Mouse (Mus musculus): ENCODE data around the gene Rasal3. TPM values are rescaled to one million over a fixed set of nuclear protein-coding genes. Genes with fewer than 3 reads are reported as not detected.

The Rasal3 gene
- polyA plus RNA-seq, 1 experiment from 2014 or later = 0.76 TPM

GRCm38 (mm10) chr17:32416771-32417170 is 13.4 kb upstream of the Rasal3 start:
- H3K4me2 ChIP-seq (ENCODE audit: low read length) = no peak overlapping the region
- H3K27ac ChIP-seq (replicated peaks in 1 of 2; ENCODE audit: control insufficient read depth in 1 of 2, insufficient read depth in 1 of 2, low read depth in 2 of 2, low read length in 2 of 2) = no peak overlapping the region
- no peaks in the 10 kb centered on the region for H3K9me3 ChIP-seq (ENCODE audit: control insufficient read depth, low read length)
- no peak overlapping the region for H3K9ac ChIP-seq (ENCODE audit: low read length)
- H3K4me1 ChIP-seq (ENCODE audit: control insufficient read depth in 2 of 2, insufficient read depth in 2 of 2, low read length in 2 of 2) = peaks cover 0 to 3% of the 10 kb centered on the region in 2 experiments; a peak in 1 of 4 replicates
- H3K36me3 ChIP-seq (ENCODE audit: control insufficient read depth, insufficient read depth, low read length) = no peaks in the 10 kb centered on the region
- H3K27me3 ChIP-seq (ENCODE audit: control insufficient read depth, insufficient read depth, low read length) = peaks cover 36% of the 10 kb centered on the region
- 91% methylated on average over 14 of the region's 14 CpGs for WGBS
- no peak for ATAC-seq (ENCODE audit: insufficient number of reproducible peaks, insufficient read depth, low FRiP score, low read depth)
- no peak overlapping the region for H3K4me3 ChIP-seq (ENCODE audit: control insufficient read depth in 1 of 2, insufficient read depth in 1 of 2, low read depth in 1 of 2, low read length in 2 of 2)

GRCm38 (mm10) chr17:32415417-32416020 is 12.1 kb upstream of the Rasal3 start:
- peak overlapping the region; percentile 44 for H3K4me2 ChIP-seq (ENCODE audit: low read length)
- 28% methylated on average over 24 of the region's 24 CpGs for WGBS

GRCm38 (mm10) chr17:32411898-32412297 is 8.5 kb upstream of the Rasal3 start:
- ATAC-seq (ENCODE audit: insufficient number of reproducible peaks, insufficient read depth, low FRiP score, low read depth) = no peak
- no peaks in the 10 kb centered on the region for H3K9me3 ChIP-seq (ENCODE audit: control insufficient read depth, low read length)
- H3K4me3 ChIP-seq (ENCODE audit: control insufficient read depth in 1 of 2, insufficient read depth in 1 of 2, low read depth in 1 of 2, low read length in 2 of 2) = no peak overlapping the region
- no peak overlapping the region for H3K27ac ChIP-seq (replicated peaks in 1 of 2; ENCODE audit: control insufficient read depth in 1 of 2, insufficient read depth in 1 of 2, low read depth in 2 of 2, low read length in 2 of 2)
- no peak overlapping the region for H3K9ac ChIP-seq (ENCODE audit: low read length)
- 79% methylated on average over 6 of the region's 6 CpGs for WGBS
- no peak overlapping the region for H3K4me2 ChIP-seq (ENCODE audit: low read length)
- H3K36me3 ChIP-seq (ENCODE audit: control insufficient read depth, insufficient read depth, low read length) = no peaks in the 10 kb centered on the region
- peaks cover 0 to 3% of the 10 kb centered on the region in 2 experiments; a peak in 1 of 4 replicates for H3K4me1 ChIP-seq (ENCODE audit: control insufficient read depth in 2 of 2, insufficient read depth in 2 of 2, low read length in 2 of 2)
- H3K27me3 ChIP-seq (ENCODE audit: control insufficient read depth, insufficient read depth, low read length) = peaks cover 31% of the 10 kb centered on the region

More at GRCm38 (mm10) chr17:32415417-32416020, 12.1 kb upstream of the Rasal3 start:
- no peak for ATAC-seq (ENCODE audit: insufficient number of reproducible peaks, insufficient read depth, low FRiP score, low read depth)
- H3K4me3 ChIP-seq (ENCODE audit: control insufficient read depth in 1 of 2, insufficient read depth in 1 of 2, low read depth in 1 of 2, low read length in 2 of 2) = no peak overlapping the region
- H3K9me3 ChIP-seq (ENCODE audit: control insufficient read depth, low read length) = no peaks in the 10 kb centered on the region
- H3K27me3 ChIP-seq (ENCODE audit: control insufficient read depth, insufficient read depth, low read length) = peaks cover 36% of the 10 kb centered on the region
- no peak overlapping the region for H3K27ac ChIP-seq (replicated peaks in 1 of 2; ENCODE audit: control insufficient read depth in 1 of 2, insufficient read depth in 1 of 2, low read depth in 2 of 2, low read length in 2 of 2)
- no peak overlapping the region for H3K9ac ChIP-seq (ENCODE audit: low read length)
- H3K36me3 ChIP-seq (ENCODE audit: control insufficient read depth, insufficient read depth, low read length) = no peaks in the 10 kb centered on the region
- H3K4me1 ChIP-seq (ENCODE audit: control insufficient read depth in 2 of 2, insufficient read depth in 2 of 2, low read length in 2 of 2) = peaks cover 0 to 3% of the 10 kb centered on the region in 2 experiments; a peak in 1 of 4 replicates

GRCm38 (mm10) chr17:32402779-32403157 is 615 bp downstream of the Rasal3 start:
- H3K4me2 ChIP-seq (ENCODE audit: low read length) = no peak overlapping the region
- no peaks in the 10 kb centered on the region for H3K36me3 ChIP-seq (ENCODE audit: control insufficient read depth, insufficient read depth, low read length)
- no peak overlapping the region for H3K4me3 ChIP-seq (ENCODE audit: control insufficient read depth in 1 of 2, insufficient read depth in 1 of 2, low read depth in 1 of 2, low read length in 2 of 2)
- no peaks in the 10 kb centered on the region for H3K4me1 ChIP-seq (ENCODE audit: control insufficient read depth in 2 of 2, insufficient read depth in 2 of 2, low read length in 2 of 2)
- no peak for ATAC-seq (ENCODE audit: insufficient number of reproducible peaks, insufficient read depth, low FRiP score, low read depth)
- 54% methylated on average over 11 of the region's 11 CpGs for WGBS
- H3K9me3 ChIP-seq (ENCODE audit: control insufficient read depth, low read length) = no peaks in the 10 kb centered on the region
- H3K27ac ChIP-seq (replicated peaks in 1 of 2; ENCODE audit: control insufficient read depth in 1 of 2, insufficient read depth in 1 of 2, low read depth in 2 of 2, low read length in 2 of 2) = no peak overlapping the region
- peaks cover 17% of the 10 kb centered on the region for H3K27me3 ChIP-seq (ENCODE audit: control insufficient read depth, insufficient read depth, low read length)
- H3K9ac ChIP-seq (ENCODE audit: low read length) = no peak overlapping the region

- Histone ChIP-seq H3K36me3 (ENCODE audit: control insufficient read depth, insufficient read depth, low read length) (no peaks in the 10 kb centered on the region), H3K4me1 (ENCODE audit: control insufficient read depth in 2 of 2, insufficient read depth in 2 of 2, low read length in 2 of 2) (no peaks in the 10 kb centered on the region), H3K27me3 (ENCODE audit: control insufficient read depth, insufficient read depth, low read length) (peaks cover 23% of the 10 kb centered on the region), H3K9me3 (ENCODE audit: control insufficient read depth, low read length) (no peaks in the 10 kb centered on the region), H3K4me3 (ENCODE audit: control insufficient read depth in 1 of 2, insufficient read depth in 1 of 2, low read depth in 1 of 2, low read length in 2 of 2) (no peak overlapping the region), H3K9ac (ENCODE audit: low read length) (no peak overlapping the region), H3K4me2 (ENCODE audit: low read length) (no peak overlapping the region), H3K27ac (replicated peaks in 1 of 2; ENCODE audit: control insufficient read depth in 1 of 2, insufficient read depth in 1 of 2, low read depth in 2 of 2, low read length in 2 of 2) (no peak overlapping the region)
- no peak for ATAC-seq (ENCODE audit: insufficient number of reproducible peaks, insufficient read depth, low FRiP score, low read depth)
- 81% methylated on average over 9 of the region's 9 CpGs for WGBS
Measured at GRCm38 (mm10) chr17:32402011-32402778, 1.2 kb downstream of the Rasal3 start.

DNA sequence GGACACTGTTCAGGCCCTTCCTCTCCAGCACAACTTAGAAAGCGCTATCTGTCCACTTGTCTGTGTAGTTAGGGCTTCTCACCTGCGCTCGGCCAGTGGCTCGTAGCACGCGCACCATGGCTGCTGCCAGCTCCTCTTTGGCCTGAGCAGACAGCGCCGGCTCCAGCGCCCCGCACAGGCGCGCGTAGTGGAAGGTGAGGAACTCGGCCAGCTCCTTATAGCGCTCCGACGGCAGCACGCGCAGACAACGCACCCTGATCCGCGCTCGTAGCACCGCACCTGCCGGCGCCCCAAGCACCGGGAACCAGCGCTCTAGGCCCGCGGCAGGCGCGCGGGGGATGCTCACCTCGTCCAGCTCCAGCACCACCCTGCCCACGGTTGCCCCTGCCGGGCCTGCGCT is 7.1 kb downstream of the Rasal3 start:
- Histone ChIP-seq H3K4me1 (ENCODE audit: control insufficient read depth in 2 of 2, insufficient read depth in 2 of 2, low read length in 2 of 2) (peaks cover 3 to 11% of the 10 kb centered on the region in 2 experiments; a peak in 3 of 4 replicates), H3K36me3 (ENCODE audit: control insufficient read depth, insufficient read depth, low read length) (no peaks in the 10 kb centered on the region), H3K27me3 (ENCODE audit: control insufficient read depth, insufficient read depth, low read length) (peaks cover 74% of the 10 kb centered on the region), H3K9ac (ENCODE audit: low read length) (peak overlapping the region; percentile 21; the same call in 1 of the 2 replicates), H3K27ac (replicated peaks in 1 of 2; ENCODE audit: control insufficient read depth in 1 of 2, insufficient read depth in 1 of 2, low read depth in 2 of 2, low read length in 2 of 2) (no peak overlapping the region), H3K4me2 (ENCODE audit: low read length) (peak overlapping the region; percentile 68), H3K9me3 (ENCODE audit: control insufficient read depth, low read length) (no peaks in the 10 kb centered on the region), H3K4me3 (ENCODE audit: control insufficient read depth in 1 of 2, insufficient read depth in 1 of 2, low read depth in 1 of 2, low read length in 2 of 2) (peak overlapping the region; percentile 16 to 32)
- 6% methylated on average over 37 of the region's 37 CpGs for WGBS
- ATAC-seq (ENCODE audit: insufficient number of reproducible peaks, insufficient read depth, low FRiP score, low read depth) = no peak

GRCm38 (mm10) chr17:32393944-32394343 is 9.4 kb downstream of the Rasal3 start:
- ATAC-seq (ENCODE audit: insufficient number of reproducible peaks, insufficient read depth, low FRiP score, low read depth) = no peak
- H3K4me2 ChIP-seq (ENCODE audit: low read length) = no peak overlapping the region
- no peak overlapping the region for H3K4me3 ChIP-seq (ENCODE audit: control insufficient read depth in 1 of 2, insufficient read depth in 1 of 2, low read depth in 1 of 2, low read length in 2 of 2)
- peaks cover 68% of the 10 kb centered on the region for H3K27me3 ChIP-seq (ENCODE audit: control insufficient read depth, insufficient read depth, low read length)
- H3K27ac ChIP-seq (replicated peaks in 1 of 2; ENCODE audit: control insufficient read depth in 1 of 2, insufficient read depth in 1 of 2, low read depth in 2 of 2, low read length in 2 of 2) = no peak overlapping the region
- H3K9me3 ChIP-seq (ENCODE audit: control insufficient read depth, low read length) = no peaks in the 10 kb centered on the region
- peaks cover 6 to 11% of the 10 kb centered on the region in 2 experiments; a peak in 3 of 4 replicates for H3K4me1 ChIP-seq (ENCODE audit: control insufficient read depth in 2 of 2, insufficient read depth in 2 of 2, low read length in 2 of 2)
- WGBS = 85% methylated on average over 10 of the region's 10 CpGs
- no peaks in the 10 kb centered on the region for H3K36me3 ChIP-seq (ENCODE audit: control insufficient read depth, insufficient read depth, low read length)
- no peak overlapping the region for H3K9ac ChIP-seq (ENCODE audit: low read length)
